Mouse (Mus musculus) CH12.LX (cell line): Measurements from ENCODE around the gene Bcas3. TPM values are rescaled to one million over a fixed set of nuclear protein-coding genes. Genes with fewer than 3 reads are reported as not detected.

Experiments
- DNase-seq: peaks from one replicate; pipeline ENCODE4 v3.0.0-alpha.2; 2013; ENCODE audit errors: extremely low read depth
- H3K27ac ChIP-seq: 2 replicates; pipeline ENCODE4 v1.5.1; 2012; ENCODE audit warnings: low read depth, mild to moderate bottlenecking, control low read depth, moderate library complexity; ENCODE audit not compliant: insufficient read depth
- H3K27me3 ChIP-seq: replicated peaks from 2 replicates; pipeline ENCODE3; 2012; ENCODE audit warnings: inconsistent platforms
- H3K36me3 ChIP-seq, 2 experiments: replicated peaks in 1 of 2; 2 replicates each; pipeline versions ENCODE3 to v1.6.1; 2012; ENCODE audit warnings: inconsistent platforms in 1 of 2, low read length in 1 of 2, mild to moderate bottlenecking in 1 of 2, mixed read lengths in 1 of 2, moderate library complexity in 1 of 2; ENCODE audit not compliant: control insufficient read depth in 1 of 2, insufficient read depth in 1 of 2
- H3K4me1 ChIP-seq, 2 experiments: 2 replicates each; pipeline ENCODE4 v1.6.1; 2012; ENCODE audit warnings: inconsistent platforms in 1 of 2, moderate library complexity in 1 of 2; ENCODE audit not compliant: insufficient read depth in 2 of 2, control insufficient read depth in 1 of 2
- H3K4me2 ChIP-seq: 2 replicates; pipeline ENCODE4 v1.6.1; 2012; ENCODE audit warnings: low read depth, mild to moderate bottlenecking, control low read depth; ENCODE audit not compliant: poor library complexity, insufficient read depth, severe bottlenecking
- H3K4me3 ChIP-seq, 3 experiments: fragments of 150-350 bp in 1 of 3; sonication (generic) in 1 of 3; replicated peaks in 1 of 3; 2 replicates each; pipeline versions ENCODE3 to v1.5.1; 2011 to 2012; ENCODE audit warnings: low read depth in 2 of 3, low read length in 2 of 3, mild to moderate bottlenecking in 2 of 3, moderate library complexity in 2 of 3, control low read depth in 1 of 3, improper control_type of control experiment in 1 of 3, inconsistent platforms in 1 of 3, mixed read lengths in 1 of 3; ENCODE audit not compliant: poor library complexity in 1 of 3
- H3K79me2 ChIP-seq: replicated peaks from 2 replicates; pipeline ENCODE4 v1.6.1; 2012; ENCODE audit warnings: mild to moderate bottlenecking, moderate library complexity; ENCODE audit not compliant: control insufficient read depth, poor library complexity, insufficient read depth, severe bottlenecking; ENCODE audit errors: extremely low read depth
- H3K9ac ChIP-seq: 2 replicates; pipeline ENCODE4 v1.6.1; 2012; ENCODE audit warnings: low read depth, mild to moderate bottlenecking, control low read depth, moderate library complexity; ENCODE audit not compliant: insufficient read depth
- H3K9me3 ChIP-seq: replicated peaks from 2 replicates; pipeline ENCODE3; 2012; ENCODE audit warnings: low read length, inconsistent platforms, mixed read lengths
- CHD1 ChIP-seq: IDR thresholded peaks from 2 replicates; pipeline ENCODE4 v1.6.1; 2012; ENCODE audit warnings: low read depth, low read length, improper control_type of control experiment, inconsistent platforms
- E2F4 ChIP-seq: IDR thresholded peaks from 2 replicates; pipeline ENCODE4 v1.6.1; 2011; ENCODE audit warnings: low read depth, low read length, improper control_type of control experiment; ENCODE audit not compliant: insufficient replicate concordance
- ETS1 ChIP-seq: conservative IDR thresholded peaks from 2 replicates; pipeline ENCODE4 v1.6.1; 2012; ENCODE audit warnings: low read depth, mild to moderate bottlenecking, inconsistent platforms, low read length, improper control_type of control experiment, moderate library complexity
- GABPA ChIP-seq: IDR thresholded peaks from 2 replicates; pipeline ENCODE4 v1.6.1; 2012; ENCODE audit warnings: low read depth, low read length, improper control_type of control experiment, inconsistent platforms; ENCODE audit not compliant: insufficient replicate concordance
- JUND ChIP-seq: conservative IDR thresholded peaks from 2 replicates; pipeline ENCODE4 v1.6.1; 2011; ENCODE audit warnings: low read depth, low read length, improper control_type of control experiment
- KAT2A ChIP-seq: IDR thresholded peaks from 2 replicates; pipeline ENCODE4 v1.6.1; 2012; ENCODE audit warnings: low read length, improper control_type of control experiment, inconsistent platforms; ENCODE audit not compliant: insufficient replicate concordance
- MAFK ChIP-seq: IDR thresholded peaks from 2 replicates; pipeline ENCODE4 v1.6.1; 2011; ENCODE audit warnings: low read length, improper control_type of control experiment; ENCODE audit not compliant: insufficient replicate concordance
- MAX ChIP-seq: IDR thresholded peaks from 2 replicates; pipeline ENCODE4 v1.6.1; 2011; ENCODE audit warnings: low read length, improper control_type of control experiment
- MAZ ChIP-seq: IDR thresholded peaks from 2 replicates; pipeline ENCODE4 v1.6.1; 2012; ENCODE audit warnings: low read depth, mild to moderate bottlenecking, inconsistent platforms, low read length, improper control_type of control experiment, moderate library complexity
- MEF2A ChIP-seq: IDR thresholded peaks from 2 replicates; pipeline ENCODE4 v1.6.1; 2014; ENCODE audit warnings: low read depth, mild to moderate bottlenecking, inconsistent platforms, low read length, improper control_type of control experiment, borderline replicate concordance
- MXI1 ChIP-seq: IDR thresholded peaks from 2 replicates; pipeline ENCODE4 v1.6.1; 2011; ENCODE audit warnings: mild to moderate bottlenecking, low read depth, low read length, improper control_type of control experiment
- MYC ChIP-seq: IDR thresholded peaks from 2 replicates; pipeline ENCODE4 v1.6.1; 2011; ENCODE audit warnings: low read depth, mild to moderate bottlenecking, improper control_type of control experiment, low read length
- NELFE ChIP-seq: IDR thresholded peaks from 2 replicates; pipeline ENCODE4 v1.6.1; 2011; ENCODE audit warnings: low read depth, low read length, improper control_type of control experiment
- NRF1 ChIP-seq: IDR thresholded peaks from 2 replicates; pipeline ENCODE4 v1.6.1; 2014; ENCODE audit warnings: low read depth, mild to moderate bottlenecking, inconsistent platforms, low read length, improper control_type of control experiment, moderate library complexity
- PAX5 ChIP-seq: IDR thresholded peaks from 2 replicates; pipeline ENCODE4 v1.6.1; 2012; ENCODE audit warnings: low read length, inconsistent platforms, mixed read lengths
- POLR2A ChIP-seq: IDR thresholded peaks from 2 replicates; pipeline ENCODE4 v1.6.1; 2011; ENCODE audit warnings: low read depth, mild to moderate bottlenecking, improper control_type of control experiment, low read length
- POLR2AphosphoS2 ChIP-seq: IDR thresholded peaks from 2 replicates; pipeline ENCODE4 v1.6.1; 2011; ENCODE audit warnings: low read depth, low read length, improper control_type of control experiment
- RAD21 ChIP-seq: IDR thresholded peaks from 2 replicates; pipeline ENCODE4 v1.6.1; 2011; ENCODE audit warnings: low read depth, mild to moderate bottlenecking, low read length, improper control_type of control experiment, moderate library complexity
- RCOR1 ChIP-seq: conservative IDR thresholded peaks from 2 replicates; pipeline ENCODE4 v1.6.1; 2012; ENCODE audit warnings: low read depth, mild to moderate bottlenecking, inconsistent platforms, low read length, improper control_type of control experiment
- SIN3A ChIP-seq: IDR thresholded peaks from 2 replicates; pipeline ENCODE4 v1.6.1; 2012; ENCODE audit warnings: low read length, improper control_type of control experiment, inconsistent platforms
- TCF12 ChIP-seq: IDR thresholded peaks from 2 replicates; pipeline ENCODE4 v1.6.1; 2014; ENCODE audit warnings: low read depth, mild to moderate bottlenecking, inconsistent platforms, low read length, improper control_type of control experiment
- USF1 ChIP-seq: IDR thresholded peaks from 2 replicates; pipeline ENCODE4 v1.6.1; 2014; ENCODE audit warnings: low read depth, mild to moderate bottlenecking, inconsistent platforms, low read length, improper control_type of control experiment
- USF2 ChIP-seq: conservative IDR thresholded peaks from 2 replicates; pipeline ENCODE4 v1.6.1; 2011; ENCODE audit warnings: low read depth, low read length, improper control_type of control experiment
- dilution Hi-C: fragments of 300-500 bp; cut with MboI; formaldehyde crosslinking; loops from 2 replicates; pipeline ENCODE4 v1.14.3; 2020; ENCODE audit warnings: low sequenced_read_pairs; ENCODE audit not compliant: extremely low pct_unique_long_range_greater_than_20kb, extremely low pct_ligation_motif_present
- in situ Hi-C: fragments of 300-500 bp; cut with MboI; formaldehyde crosslinking; loops from 3 replicates; pipeline ENCODE4 v1.14.3; 2019; ENCODE audit warnings: low sequenced_read_pairs, low pct_ligation_motif_present, low pct_unique_long_range_greater_than_20kb, mixed read lengths
- polyA plus RNA-seq: library from polyadenylated mRNA; unstranded; fragments of >175 nt; gene quantifications from 2 replicates; pipeline ENCODE4 v1.2.1, GENCODE M21; 2012; ENCODE audit warnings: low read depth; ENCODE audit not compliant: insufficient read length
- total RNA-seq, 2 experiments: library from RNA; depleted of rRNA; stranded (reverse); fragments of 300-350 nt in 1 of 2; fragments of >200 nt in 1 of 2; gene quantifications; 2 replicates each; pipeline ENCODE4 v1.2.3; 2012 to 2014

The Bcas3 gene
- total and polyA plus RNA-seq, 3 experiments: 8.2 to 21.3 (median 9.7) TPM

GRCm38 (mm10) chr11:85791212-85791611 lies 438.2 kb downstream of the Bcas3 start:
- Histone ChIP-seq H3K4me3 (no peak overlapping the region), H3K27ac (no peak overlapping the region), H3K27me3 (no peaks in the 10 kb centered on the region), H3K79me2 (no peaks in the 10 kb centered on the region), H3K9me3 (no peaks in the 10 kb centered on the region), H3K4me2 (no peak overlapping the region), H3K36me3 (no peaks in the 10 kb centered on the region), H3K4me1 (peaks cover 2 to 32% of the 10 kb centered on the region in 2 experiments; a peak in 2 of 4 replicates), H3K9ac (no peak overlapping the region)
- dilution Hi-C loops (no loop called here), in situ Hi-C loops (no loop called here)
- TF ChIP-seq MAFK (no peak), POLR2A (no peak), NRF1 (no peak), MYC (no peak), PAX5 (no peak), POLR2AphosphoS2 (no peak), JUND (no peak), USF1 (no peak), MEF2A (no peak), E2F4 (no peak)
- DNase-seq: no peak

GRCm38 (mm10) chr11:85792534-85793215 lies 439.7 kb downstream of the Bcas3 start:
- no peak overlapping the region for H3K27ac ChIP-seq

More at GRCm38 (mm10) chr11:85792534-85793215, 439.7 kb downstream of the Bcas3 start:
- H3K9me3 ChIP-seq: no peaks in the 10 kb centered on the region
- no peak overlapping the region for H3K4me3 ChIP-seq
- dilution Hi-C loops (no loop called here), in situ Hi-C loops (no loop called here)
- H3K79me2 ChIP-seq: no peaks in the 10 kb centered on the region
- H3K4me2 ChIP-seq: no peak overlapping the region
- no peak for DNase-seq
- H3K36me3 ChIP-seq: no peaks in the 10 kb centered on the region
- H3K4me1 ChIP-seq: peaks cover 2 to 32% of the 10 kb centered on the region in 2 experiments; a peak in 2 of 4 replicates
- TF ChIP-seq MAFK (no peak), JUND (no peak), NRF1 (no peak), CHD1 (no peak), PAX5 (no peak), NELFE (no peak), GABPA (no peak), RAD21 (no peak), ETS1 (no peak), MEF2A (no peak), RCOR1 (no peak), TCF12 (no peak), MAX (no peak), KAT2A (no peak), MXI1 (no peak), MYC (no peak), USF2 (no peak), MAZ (no peak), SIN3A (no peak)
- no peaks in the 10 kb centered on the region for H3K27me3 ChIP-seq
- H3K9ac ChIP-seq: no peak overlapping the region
